Mouse (Mus musculus) hindbrain, postnatal 0 days (tissue): ENCODE measurements around the gene Fggy. TPM values are rescaled to one million over a fixed set of nuclear protein-coding genes. Genes with fewer than 3 reads are reported as not detected.

ENCODE experiments used
- ATAC-seq: fragments of 200-750 bp; cut with Nextera tagmentation; 2 replicates; pipeline ENCODE4 v1.8.0; 2017; ENCODE audit warnings: mild to moderate bottlenecking, moderate TSS enrichment, moderate library complexity
- DNase-seq: peaks from one replicate; pipeline ENCODE4 v3.0.0-alpha.2; 2015; ENCODE audit warnings: low spot score
- H3K27ac ChIP-seq: fragments of 300-500 bp; sonication (generic); 2 replicates; pipeline ENCODE4 v1.5.1; 2014; ENCODE audit warnings: mild to moderate bottlenecking
- H3K27me3 ChIP-seq: fragments of 300-500 bp; sonication (generic); 2 replicates; pipeline ENCODE4 v1.6.1; 2014; ENCODE audit warnings: low read length, mixed read lengths; ENCODE audit not compliant: insufficient read depth
- H3K36me3 ChIP-seq: fragments of 300-500 bp; sonication (generic); 2 replicates; pipeline ENCODE4 v1.6.1; 2014; ENCODE audit warnings: low read length, mixed read lengths; ENCODE audit not compliant: insufficient read depth
- H3K4me1 ChIP-seq: fragments of 300-500 bp; sonication (generic); 2 replicates; pipeline ENCODE4 v1.6.1; 2014; ENCODE audit warnings: antibody characterized with exemption, low read length, mixed read lengths; ENCODE audit not compliant: insufficient read depth
- H3K4me2 ChIP-seq: fragments of 300-500 bp; sonication (generic); 2 replicates; pipeline ENCODE4 v1.6.1; 2014; ENCODE audit warnings: low read depth, mild to moderate bottlenecking, low read length, moderate library complexity, mixed read lengths
- H3K4me3 ChIP-seq: fragments of 300-500 bp; sonication (generic); 2 replicates; pipeline ENCODE4 v1.5.1; 2014; ENCODE audit warnings: low read length
- H3K9ac ChIP-seq: fragments of 300-500 bp; sonication (generic); replicated peaks from 2 replicates; pipeline ENCODE4 v1.6.1; 2014; ENCODE audit warnings: mild to moderate bottlenecking, low read length, moderate library complexity, mixed read lengths
- H3K9me3 ChIP-seq: fragments of 300-500 bp; sonication (generic); 2 replicates; pipeline ENCODE4 v1.6.1; 2016; ENCODE audit warnings: low read length, mixed read lengths
- CTCF ChIP-seq: IDR thresholded peaks from 2 replicates; pipeline ENCODE4 v1.5.1; 2016; ENCODE audit warnings: antibody characterized with exemption, control low read depth, low read depth
- WGBS: fragments of 180-500 bp; shearing (Covaris S2); extraction: QIAGEN DNeasy Blood & Tissue Kit; methylation state at CpG from one replicate; pipeline ENCODE4 v1.1.7; 2014; 5-methylcytosine and 5-hydroxymethylcytosine counted together
- polyA plus RNA-seq: library from polyadenylated mRNA; unstranded; fragments of >200 nt; fragmentation: Nextera tagmentation; extraction: Ambion mirVana; gene quantifications from 2 replicates; pipeline ENCODE4 v1.2.1, GENCODE M21; 2015
- total RNA-seq: library from RNA; depleted of rRNA; stranded (reverse); fragments of >200 nt; gene quantifications from 2 replicates; pipeline ENCODE4 v1.2.3, GENCODE M21; 2014

Fggy gene
- total and polyA plus RNA-seq, 2 experiments from 2014 or later: 7.0 to 7.1 TPM

- Histone ChIP-seq H3K4me3 (no peak overlapping the region), H3K27ac (no peak overlapping the region), H3K36me3 (no peaks in the 10 kb centered on the region), H3K9ac (no peak overlapping the region), H3K27me3 (no peaks in the 10 kb centered on the region), H3K4me1 (no peaks in the 10 kb centered on the region), H3K9me3 (no peaks in the 10 kb centered on the region), H3K4me2 (0 out of 2 replicates have a peak overlapping the region, but pooled peaks have one; percentile 21)
- peak; percentile 93 for TF ChIP-seq CTCF
- WGBS: 18% methylated on average over 7 of the region's 7 CpGs
- peak; percentile 89 for DNase-seq
- ATAC-seq: peak; percentile 79
These were observed 367.2 kb downstream of the Fggy start for GRCm38 (mm10) chr4:95924210-95925184.

GRCm38 (mm10) chr4:95928846-95929245, 371.5 kb downstream of the Fggy start:
- ATAC-seq: no peak
- no peak overlapping the region for H3K27ac ChIP-seq
- no peak overlapping the region for H3K4me3 ChIP-seq
- no peaks in the 10 kb centered on the region for H3K9me3 ChIP-seq
- no peak for DNase-seq
- 90% methylated on average over 1 of the region's 1 CpGs for WGBS
- no peak for TF ChIP-seq CTCF
- no peak overlapping the region for H3K9ac ChIP-seq
- H3K36me3 ChIP-seq: no peaks in the 10 kb centered on the region
- H3K4me1 ChIP-seq: no peaks in the 10 kb centered on the region
- no peaks in the 10 kb centered on the region for H3K27me3 ChIP-seq
- H3K4me2 ChIP-seq: no peak overlapping the region

GRCm38 (mm10) chr4:95929936-95930335, 372.6 kb downstream of the Fggy start:
- 71% methylated on average over 1 of the region's 1 CpGs for WGBS
- no peaks in the 10 kb centered on the region for H3K36me3 ChIP-seq
- DNase-seq (no peak), ATAC-seq (no peak)
- H3K27me3 ChIP-seq: no peaks in the 10 kb centered on the region
- H3K9ac ChIP-seq: no peak overlapping the region
- no peaks in the 10 kb centered on the region for H3K4me1 ChIP-seq
- H3K4me3 ChIP-seq: no peak overlapping the region
- H3K27ac ChIP-seq: no peak overlapping the region
- TF ChIP-seq CTCF: no peak
- H3K4me2 ChIP-seq: no peak overlapping the region
- H3K9me3 ChIP-seq: no peaks in the 10 kb centered on the region

- 69% methylated on average over 2 of the region's 2 CpGs for WGBS
- no peak overlapping the region for H3K4me3 ChIP-seq
- ATAC-seq: no peak
These were observed 374.0 kb downstream of the Fggy start for GRCm38 (mm10) chr4:95931331-95931730.

GRCm38 (mm10) chr4:95933801-95934356, 376.6 kb downstream of the Fggy start:
- DNase-seq (no peak), ATAC-seq (no peak)
- WGBS: 89% methylated on average over 9 of the region's 9 CpGs
- no peaks in the 10 kb centered on the region for H3K27me3 ChIP-seq
- no peak overlapping the region for H3K4me3 ChIP-seq
- no peaks in the 10 kb centered on the region for H3K9me3 ChIP-seq
- no peak overlapping the region for H3K27ac ChIP-seq
- no peak for TF ChIP-seq CTCF
- no peaks in the 10 kb centered on the region for H3K36me3 ChIP-seq
- no peak overlapping the region for H3K4me2 ChIP-seq
- no peaks in the 10 kb centered on the region for H3K4me1 ChIP-seq
- H3K9ac ChIP-seq: no peak overlapping the region

More at GRCm38 (mm10) chr4:95931331-95931730, 374.0 kb downstream of the Fggy start:
- Histone ChIP-seq H3K27ac (no peak overlapping the region), H3K36me3 (no peaks in the 10 kb centered on the region), H3K4me2 (no peak overlapping the region), H3K9ac (no peak overlapping the region), H3K9me3 (no peaks in the 10 kb centered on the region), H3K27me3 (no peaks in the 10 kb centered on the region), H3K4me1 (no peaks in the 10 kb centered on the region)
- DNase-seq: no peak
- no peak for TF ChIP-seq CTCF

- no peak overlapping the region for H3K4me3 ChIP-seq
- DNase-seq (no peak), ATAC-seq (no peak; the same call in 1 of the 2 replicates)
- H3K27ac ChIP-seq: no peak overlapping the region
- no peaks in the 10 kb centered on the region for H3K9me3 ChIP-seq
- 68% methylated on average over 4 of the region's 4 CpGs for WGBS
- H3K9ac ChIP-seq: no peak overlapping the region
- no peak overlapping the region for H3K4me2 ChIP-seq
- no peak for TF ChIP-seq CTCF
- no peaks in the 10 kb centered on the region for H3K36me3 ChIP-seq
- H3K4me1 ChIP-seq: no peaks in the 10 kb centered on the region
- no peaks in the 10 kb centered on the region for H3K27me3 ChIP-seq
These were observed 377.2 kb downstream of the Fggy start for GRCm38 (mm10) chr4:95934384-95935035.
